Mouse (Mus musculus) CD8-positive naive resting alpha-beta T cell, adult 57 days (primary cell): ENCODE measurements around the gene Ddx47. TPM values are rescaled to one million over a fixed set of nuclear protein-coding genes. Genes with fewer than 3 reads are reported as not detected.

Source experiments
- total RNA-seq: library from RNA; stranded (reverse); gene quantifications from one replicate; pipeline ENCODE4 v1.2.4, GENCODE M21; 2023

The Ddx47 gene
- total RNA-seq: 126 TPM

DNA sequence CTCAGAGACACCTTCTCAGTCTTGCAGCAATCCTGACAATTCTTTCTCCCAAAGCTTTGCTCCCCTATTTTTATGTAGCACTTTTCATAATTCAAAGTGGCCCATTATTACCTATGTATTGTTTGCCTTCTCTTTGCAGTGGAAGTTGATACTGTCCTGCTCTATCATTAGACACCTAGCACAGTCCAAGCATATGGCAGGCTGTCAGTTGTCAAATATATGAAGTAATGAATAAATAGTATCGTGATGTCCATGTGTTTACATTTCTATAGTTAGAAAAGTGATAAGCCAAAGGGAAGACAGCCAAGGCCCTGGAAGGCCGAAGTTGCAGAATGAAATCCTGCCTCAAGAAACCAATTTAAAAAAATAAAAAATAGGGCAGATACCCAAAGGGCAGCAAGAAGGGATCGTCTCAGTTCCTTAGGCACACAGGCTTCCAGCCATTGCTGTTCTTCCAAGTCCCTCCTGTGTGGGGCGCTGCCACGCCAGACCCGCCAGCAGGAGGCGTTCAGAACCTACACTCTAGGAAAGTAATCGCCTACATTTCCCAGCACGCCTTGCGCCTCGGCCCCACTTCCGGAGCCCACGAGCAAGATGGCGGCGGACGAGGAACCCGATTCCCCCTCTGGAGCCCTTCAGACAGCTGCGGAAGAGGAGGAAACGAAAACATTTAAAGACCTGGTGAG, at the start of gene Ddx47:
TSS of gene Ddx47 (plus strand) at position 565 of the 686 bp plus-strand sequence.

DNA sequence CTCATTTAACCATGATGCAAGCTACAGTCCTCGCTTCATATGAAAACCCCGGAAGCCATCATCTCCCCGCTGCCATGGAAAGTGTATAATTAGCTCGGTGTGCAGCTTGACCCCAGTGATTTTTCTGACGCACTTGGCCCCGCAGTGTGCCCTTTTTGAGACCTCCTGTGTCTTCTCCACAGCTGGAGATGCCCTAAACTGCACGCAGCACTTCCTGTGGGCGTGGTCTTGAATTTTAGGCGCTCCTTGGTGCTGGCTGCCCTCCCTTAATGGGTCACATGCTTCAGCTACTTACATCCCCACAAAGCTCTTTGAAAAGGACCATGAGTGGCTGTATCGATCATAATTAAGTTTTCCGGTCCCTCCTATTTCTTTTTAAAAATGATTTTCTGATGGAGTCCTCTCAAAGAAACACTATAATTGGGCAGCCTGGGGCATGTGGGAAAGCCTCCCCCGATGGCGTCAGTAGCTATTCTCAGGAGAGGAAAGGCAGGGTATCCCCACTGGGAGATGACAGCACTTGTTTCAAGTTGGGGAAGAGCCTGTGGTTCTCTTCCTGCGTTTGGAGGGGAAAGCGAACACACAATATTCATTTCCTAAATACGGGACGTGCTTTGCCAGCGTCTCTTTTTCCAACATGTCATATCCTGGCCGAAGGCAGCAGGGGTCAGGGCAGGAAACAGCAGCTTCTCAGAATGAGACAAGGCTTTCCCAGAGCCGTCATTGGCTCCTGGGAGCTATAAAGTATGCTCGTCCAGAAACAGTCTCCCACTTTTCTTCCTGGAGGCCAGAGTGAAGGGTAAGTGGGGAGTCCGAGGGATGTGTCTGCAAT, 30.0 kb upstream of the Ddx47 start, which contains the start of gene Apold1:
TSS of gene Apold1 (plus strand) at position 488 of the 832 bp plus-strand sequence.

DNA sequence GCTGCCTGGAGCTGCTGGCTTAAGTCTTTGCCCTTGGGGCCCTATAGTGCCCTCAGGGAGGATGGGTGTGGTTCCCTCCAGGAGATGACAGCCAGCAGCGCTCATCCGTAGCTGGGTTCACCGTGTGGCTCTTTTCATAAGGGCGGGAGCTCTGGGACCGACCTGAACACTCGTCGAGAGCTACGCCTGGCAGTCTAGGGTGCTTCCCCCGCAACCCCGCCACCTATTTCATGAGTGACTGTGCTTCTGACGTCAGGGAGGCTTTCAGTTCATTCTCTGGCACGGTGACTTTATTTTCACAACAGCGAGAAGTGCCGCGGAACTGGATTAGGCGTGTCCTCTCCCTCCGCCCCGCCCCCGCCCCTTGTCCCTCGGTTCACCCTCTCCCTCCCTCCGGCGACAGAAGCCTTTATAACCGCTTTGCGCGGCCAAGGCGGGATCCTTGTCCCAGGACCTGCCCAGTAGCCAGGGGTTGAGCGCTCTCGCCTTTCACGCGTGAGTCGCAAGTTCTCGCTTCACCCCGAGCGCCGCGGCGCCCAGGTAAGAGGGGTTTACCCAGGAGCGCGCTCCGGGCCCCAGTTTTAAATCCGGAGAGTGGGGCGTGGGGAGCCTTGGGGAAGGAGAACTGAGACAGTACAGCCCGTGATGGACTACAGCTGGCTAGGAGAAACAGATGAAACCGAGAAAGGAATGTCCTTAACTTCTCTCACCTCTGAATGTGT, 54.0 kb downstream of the Ddx47 start, which contains the start of gene Gprc5a:
TSS of gene Gprc5a (plus strand) at position 416 of the 722 bp plus-strand sequence.

Other genes with a start within 250 kb of the Ddx47 start
- 6.7 TPM for gene Dusp16, start 219.0 kb upstream of the Ddx47 start, total RNA-seq
- 18.6 TPM for gene Crebl2, start 181.5 kb upstream of the Ddx47 start, total RNA-seq
- 21.9 TPM for gene Gpr19, start 113.0 kb upstream of the Ddx47 start, total RNA-seq
- 170 TPM for gene Cdkn1b, start 91.2 kb upstream of the Ddx47 start, total RNA-seq
- 0.43 TPM for gene Apold1, start 29.9 kb upstream of the Ddx47 start, total RNA-seq
- gene Gprc5a, start 54.0 kb downstream of the Ddx47 start, total RNA-seq: 0.34 TPM
- gene Gprc5d, start 106.7 kb downstream of the Ddx47 start, total RNA-seq: not detected
- 24.5 TPM for gene Fam234b, start 186.4 kb downstream of the Ddx47 start, total RNA-seq
- 23.7 TPM for gene Hebp1, start 186.4 kb downstream of the Ddx47 start, total RNA-seq
- not detected for gene Gsg1, start 242.7 kb downstream of the Ddx47 start, total RNA-seq